Mouse (Mus musculus) MEL (cell line): Measurements from ENCODE around the gene 4930503B20Rik. TPM values are rescaled to one million over a fixed set of nuclear protein-coding genes. Genes with fewer than 3 reads are reported as not detected.

Experiments used
- DNase-seq: peaks from one replicate; pipeline ENCODE4 v3.0.0; 2011; ENCODE audit warnings: low read depth, low spot score
- H3K27ac ChIP-seq: 2 replicates; pipeline ENCODE4 v1.5.1; 2012; ENCODE audit warnings: low read depth, mild to moderate bottlenecking, control low read depth, low read length, moderate library complexity; ENCODE audit not compliant: control insufficient read depth
- H3K27me3 ChIP-seq, 2 experiments: fragments of 150-350 bp in 1 of 2; sonication (generic) in 1 of 2; 2 replicates each; pipeline ENCODE4 v1.6.1; 2012; ENCODE audit warnings: low read length in 2 of 2, mild to moderate bottlenecking in 2 of 2, improper control_type of control experiment in 1 of 2, moderate library complexity in 1 of 2; ENCODE audit not compliant: insufficient read depth in 2 of 2, control insufficient read depth in 1 of 2
- H3K36me3 ChIP-seq, 2 experiments: 2 replicates each; pipeline ENCODE4 v1.6.1; 2012 to 2014; ENCODE audit warnings: low read length in 2 of 2, improper control_type of control experiment in 1 of 2, inconsistent platforms in 1 of 2, mild to moderate bottlenecking in 1 of 2; ENCODE audit not compliant: insufficient read depth in 2 of 2, control insufficient read depth in 1 of 2
- H3K4me1 ChIP-seq, 2 experiments: fragments of 150-350 bp in 1 of 2; sonication (generic) in 1 of 2; 2 replicates each; pipeline ENCODE4 v1.6.1; 2012; ENCODE audit warnings: low read length in 2 of 2, improper control_type of control experiment in 1 of 2, mild to moderate bottlenecking in 1 of 2; ENCODE audit not compliant: insufficient read depth in 2 of 2, control insufficient read depth in 1 of 2
- H3K4me3 ChIP-seq, 2 experiments: fragments of 150-350 bp in 1 of 2; sonication (generic) in 1 of 2; 2 replicates each; pipeline ENCODE4 v1.5.1; 2012; ENCODE audit warnings: low read depth in 2 of 2, low read length in 2 of 2, mild to moderate bottlenecking in 2 of 2, moderate library complexity in 2 of 2, control low read depth in 1 of 2, improper control_type of control experiment in 1 of 2; ENCODE audit not compliant: control insufficient read depth in 1 of 2, insufficient read depth in 1 of 2
- H3K79me2 ChIP-seq: 2 replicates; pipeline ENCODE4 v1.6.1; 2012; ENCODE audit warnings: mild to moderate bottlenecking, low read length, moderate library complexity; ENCODE audit not compliant: control insufficient read depth, poor library complexity, insufficient read depth
- H3K9ac ChIP-seq: 2 replicates; pipeline ENCODE4 v1.6.1; 2012; ENCODE audit warnings: low read depth, mild to moderate bottlenecking, control low read depth, low read length, moderate library complexity; ENCODE audit not compliant: control insufficient read depth, poor library complexity, severe bottlenecking
- H3K9me3 ChIP-seq: fragments of 150-350 bp; sonication (generic); replicated peaks from 2 replicates; pipeline ENCODE4 v1.6.1; 2012; ENCODE audit warnings: mild to moderate bottlenecking, low read length, improper control_type of control experiment, moderate library complexity; ENCODE audit not compliant: insufficient read depth
- BHLHE40 ChIP-seq: IDR thresholded peaks from 2 replicates; pipeline ENCODE4 v1.6.1; 2012; ENCODE audit warnings: low read depth, mild to moderate bottlenecking, inconsistent platforms, low read length, improper control_type of control experiment, borderline replicate concordance
- CHD1 ChIP-seq: IDR thresholded peaks from 2 replicates; pipeline ENCODE4 v1.6.1; 2012; ENCODE audit warnings: low read depth, mild to moderate bottlenecking, inconsistent platforms, low read length, improper control_type of control experiment
- CHD2 ChIP-seq: IDR thresholded peaks from 2 replicates; pipeline ENCODE4 v1.6.1; 2011; ENCODE audit warnings: low read length, improper control_type of control experiment
- E2F4 ChIP-seq: IDR thresholded peaks from 2 replicates; pipeline ENCODE4 v1.6.1; 2011; ENCODE audit warnings: low read depth, low read length, improper control_type of control experiment, borderline replicate concordance
- ETS1 ChIP-seq: IDR thresholded peaks from 2 replicates; pipeline ENCODE4 v1.6.1; 2012; ENCODE audit warnings: low read depth, mild to moderate bottlenecking, inconsistent platforms, low read length, improper control_type of control experiment, moderate library complexity
- GABPA ChIP-seq: IDR thresholded peaks from 2 replicates; pipeline ENCODE4 v1.6.1; 2012; ENCODE audit warnings: low read depth, mild to moderate bottlenecking, inconsistent platforms, low read length, improper control_type of control experiment, moderate library complexity
- HCFC1 ChIP-seq: IDR thresholded peaks from 2 replicates; pipeline ENCODE4 v1.6.1; 2012; ENCODE audit warnings: low read depth, mild to moderate bottlenecking, inconsistent platforms, low read length, improper control_type of control experiment, moderate library complexity
- JUND ChIP-seq: IDR thresholded peaks from 2 replicates; pipeline ENCODE4 v1.6.1; 2011; ENCODE audit warnings: low read depth, mild to moderate bottlenecking, improper control_type of control experiment, low read length
- KAT2A ChIP-seq: conservative IDR thresholded peaks from 2 replicates; pipeline ENCODE4 v1.6.1; 2012; ENCODE audit warnings: low read depth, low read length, improper control_type of control experiment, inconsistent platforms
- MAFK ChIP-seq: IDR thresholded peaks from 2 replicates; pipeline ENCODE4 v1.6.1; 2011; ENCODE audit warnings: low read depth, mild to moderate bottlenecking, low read length, improper control_type of control experiment, borderline replicate concordance
- MAX ChIP-seq: IDR thresholded peaks from 2 replicates; pipeline ENCODE4 v1.6.1; 2011; ENCODE audit warnings: low read length, improper control_type of control experiment
- MAZ ChIP-seq: IDR thresholded peaks from 2 replicates; pipeline ENCODE4 v1.6.1; 2012; ENCODE audit warnings: low read depth, mild to moderate bottlenecking, inconsistent platforms, low read length, improper control_type of control experiment
- MEF2A ChIP-seq: IDR thresholded peaks from 2 replicates; pipeline ENCODE4 v1.6.1; 2014; ENCODE audit warnings: low read depth, mild to moderate bottlenecking, inconsistent platforms, low read length, improper control_type of control experiment; ENCODE audit not compliant: poor library complexity, insufficient replicate concordance, severe bottlenecking; ENCODE audit errors: extremely low read depth
- MXI1 ChIP-seq: IDR thresholded peaks from 2 replicates; pipeline ENCODE4 v1.6.1; 2011; ENCODE audit warnings: mild to moderate bottlenecking, low read depth, low read length, improper control_type of control experiment
- NELFE ChIP-seq: IDR thresholded peaks from 2 replicates; pipeline ENCODE4 v1.6.1; 2011; ENCODE audit warnings: low read depth, low read length, improper control_type of control experiment
- NRF1 ChIP-seq: IDR thresholded peaks from 2 replicates; pipeline ENCODE4 v1.6.1; 2014; ENCODE audit warnings: low read depth, mild to moderate bottlenecking, inconsistent platforms, low read length, improper control_type of control experiment, moderate library complexity; ENCODE audit not compliant: poor library complexity, insufficient read depth, severe bottlenecking
- POLR2A ChIP-seq, 2 experiments: IDR thresholded peaks; 2 replicates each; pipeline ENCODE4 v1.6.1; 2011 to 2012; ENCODE audit warnings: low read length in 2 of 2, mild to moderate bottlenecking in 2 of 2, control low read depth in 1 of 2, improper control_type of control experiment in 1 of 2, low read depth in 1 of 2, moderate library complexity in 1 of 2; ENCODE audit not compliant: control insufficient read depth in 1 of 2, insufficient read depth in 1 of 2, poor library complexity in 1 of 2
- POLR2AphosphoS2 ChIP-seq: IDR thresholded peaks from 2 replicates; pipeline ENCODE4 v1.6.1; 2011; ENCODE audit warnings: low read length, improper control_type of control experiment
- POLR2AphosphoS5 ChIP-seq: IDR thresholded peaks from 2 replicates; pipeline ENCODE4 v1.6.1; 2012; ENCODE audit warnings: low read depth, borderline replicate concordance, mild to moderate bottlenecking, inconsistent platforms, low read length, moderate library complexity, mixed read lengths
- SIN3A ChIP-seq: IDR thresholded peaks from 2 replicates; pipeline ENCODE4 v1.6.1; 2012; ENCODE audit warnings: low read length, improper control_type of control experiment, inconsistent platforms
- TAL1 ChIP-seq: IDR thresholded peaks from 2 replicates; pipeline ENCODE4 v1.6.1; 2012; ENCODE audit warnings: mild to moderate bottlenecking, inconsistent platforms, low read length, moderate library complexity, mixed read lengths
- USF2 ChIP-seq, 2 experiments: IDR thresholded peaks; 2 replicates each; pipeline ENCODE4 v1.6.1; 2011 to 2012; ENCODE audit warnings: improper control_type of control experiment in 2 of 2, low read length in 2 of 2, borderline replicate concordance in 1 of 2, inconsistent platforms in 1 of 2, low read depth in 1 of 2, mild to moderate bottlenecking in 1 of 2; ENCODE audit not compliant: insufficient read depth in 1 of 2
- ZC3H11A ChIP-seq: IDR thresholded peaks from 2 replicates; pipeline ENCODE4 v1.6.1; 2012; ENCODE audit warnings: low read depth, mild to moderate bottlenecking, inconsistent platforms, low read length, improper control_type of control experiment
- ZMIZ1 ChIP-seq: IDR thresholded peaks from 2 replicates; pipeline ENCODE4 v1.6.1; 2012; ENCODE audit warnings: low read depth, mild to moderate bottlenecking, inconsistent platforms, low read length, improper control_type of control experiment, moderate library complexity
- polyA plus RNA-seq, 2 experiments: library from polyadenylated mRNA; stranded (reverse) in 1 of 2; unstranded in 1 of 2; fragments of >175 nt in 1 of 2; fragments of >200 nt in 1 of 2; gene quantifications; 2 replicates each; pipeline versions ENCODE4 v1.2.1 to v1.2.4; 2012; ENCODE audit warnings: low replicate concordance in 2 of 2, low read depth in 1 of 2; ENCODE audit not compliant: insufficient read length in 2 of 2, insufficient read depth in 1 of 2, missing spikeins in 1 of 2
- total RNA-seq: library from RNA; depleted of rRNA; stranded (reverse); fragments of 300-350 nt; gene quantifications from 2 replicates; pipeline ENCODE4 v1.2.3, GENCODE M21; 2012

The 4930503B20Rik gene
- total and polyA plus RNA-seq, 3 experiments = 0.08 TPM; not detected in 2

DNA sequence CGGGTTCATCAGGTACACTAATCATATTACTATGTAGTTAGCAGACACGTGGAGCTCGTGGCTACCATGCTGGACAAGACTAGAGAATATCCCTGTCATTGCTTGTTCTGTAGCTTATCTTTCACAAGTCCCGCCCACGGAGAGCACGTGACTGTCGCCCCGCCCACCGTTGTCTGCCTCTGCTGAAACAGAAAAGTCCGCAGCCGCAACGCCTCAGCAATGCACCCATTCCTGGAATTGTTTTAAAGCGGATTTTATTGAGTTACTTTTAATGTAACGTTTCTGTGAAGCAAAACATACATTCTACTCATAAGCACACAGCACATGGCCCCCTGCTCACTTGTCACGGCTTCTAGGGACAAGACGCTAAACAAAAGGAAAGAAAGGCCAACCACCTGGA, 28.5 kb upstream of the 4930503B20Rik start:
- H3K79me2 ChIP-seq = no peaks in the 10 kb centered on the region
- no peak for DNase-seq
- no peaks in the 10 kb centered on the region for H3K9me3 ChIP-seq
- TF ChIP-seq JUND = no peak
- no peak for TF ChIP-seq POLR2A (IDR thresholded peaks at IDR 0.05; ENCODE audit: control insufficient read depth in 1 of 2, insufficient read depth in 1 of 2, low read depth in 1 of 2, low read length in 2 of 2, poor library complexity in 1 of 2)
- TF ChIP-seq MAZ = no peak
- no peak for TF ChIP-seq MAFK
- TF ChIP-seq NELFE = no peak
- peaks cover 3 to 4% of the 10 kb centered on the region in 2 experiments; a peak in 2 of 4 replicates for H3K4me1 ChIP-seq
- no peaks in the 10 kb centered on the region for H3K36me3 ChIP-seq
- H3K27ac ChIP-seq = no peak overlapping the region
- H3K4me3 ChIP-seq = no peak overlapping the region
- H3K27me3 ChIP-seq = no peaks in the 10 kb centered on the region
- no peak overlapping the region for H3K9ac ChIP-seq

DNA sequence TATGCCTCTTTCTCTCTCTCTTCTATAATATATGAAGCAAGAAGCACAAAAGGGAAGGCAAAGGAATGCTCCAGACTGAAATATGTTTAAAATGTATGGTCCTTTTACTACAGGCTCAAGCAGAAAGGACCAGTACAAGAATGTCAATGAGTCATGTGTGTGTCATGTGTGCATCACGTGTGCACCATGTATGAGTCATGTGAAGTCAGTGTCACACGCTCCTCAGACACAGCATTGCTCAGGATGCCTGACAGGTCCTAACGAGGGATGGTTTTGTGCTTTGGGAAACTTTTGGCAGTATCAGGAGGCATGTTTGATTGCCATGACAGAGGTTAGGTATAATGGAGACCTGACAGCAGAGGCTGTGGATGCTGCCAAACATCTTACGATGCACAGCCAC, 25.1 kb upstream of the 4930503B20Rik start:
- Histone ChIP-seq H3K27ac (no peak overlapping the region), H3K4me1 (no peaks in the 10 kb centered on the region), H3K9me3 (no peaks in the 10 kb centered on the region), H3K79me2 (no peaks in the 10 kb centered on the region), H3K4me3 (no peak overlapping the region), H3K27me3 (no peaks in the 10 kb centered on the region), H3K36me3 (no peaks in the 10 kb centered on the region), H3K9ac (no peak overlapping the region)
- no peak for TF ChIP-seq JUND
- TF ChIP-seq HCFC1 = no peak
- no peak for TF ChIP-seq NRF1
- TF ChIP-seq ZMIZ1 = no peak
- TF ChIP-seq SIN3A = no peak
- no peak for TF ChIP-seq CHD2
- TF ChIP-seq MXI1 = no peak
- TF ChIP-seq GABPA = no peak
- no peak for TF ChIP-seq CHD1
- no peak for TF ChIP-seq TAL1
- TF ChIP-seq POLR2AphosphoS2 = no peak
- TF ChIP-seq KAT2A = no peak
- DNase-seq = no peak

DNA sequence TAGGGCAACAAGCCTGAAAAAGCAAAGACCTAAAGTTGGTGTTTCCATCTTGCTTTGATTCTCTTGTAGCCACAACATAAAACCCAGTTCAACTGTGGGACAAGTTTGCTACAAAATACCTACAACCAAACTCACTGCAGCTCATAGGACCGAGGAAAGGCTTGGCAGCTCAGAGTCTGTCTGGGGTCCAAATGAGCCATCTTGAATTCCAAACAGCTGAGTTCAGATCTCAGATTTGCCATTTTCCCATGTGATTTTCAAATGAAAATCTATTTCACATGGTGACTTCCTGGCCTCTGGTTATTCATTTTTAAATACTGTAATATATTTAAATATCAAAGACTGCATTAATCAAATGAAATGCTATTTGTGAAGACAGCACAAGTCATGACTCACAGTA, 24.0 kb upstream of the 4930503B20Rik start:
- Histone ChIP-seq H3K27me3 (no peaks in the 10 kb centered on the region), H3K4me3 (no peak overlapping the region), H3K4me1 (no peaks in the 10 kb centered on the region), H3K27ac (no peak overlapping the region), H3K36me3 (no peaks in the 10 kb centered on the region), H3K9me3 (no peaks in the 10 kb centered on the region), H3K79me2 (no peaks in the 10 kb centered on the region), H3K9ac (no peak overlapping the region)
- TF ChIP-seq ZC3H11A (no peak), MEF2A (no peak), MAX (no peak), USF2 (IDR thresholded peaks at IDR 0.05; ENCODE audit: borderline replicate concordance in 1 of 2, insufficient read depth in 1 of 2, low read depth in 1 of 2, low read length in 2 of 2) (no peak), TAL1 (no peak), MAFK (no peak), E2F4 (no peak), ETS1 (no peak), SIN3A (no peak), HCFC1 (no peak), GABPA (no peak), JUND (no peak), POLR2AphosphoS5 (no peak), BHLHE40 (no peak)
- no peak for DNase-seq
